Mouse (Mus musculus) layer of hippocampus, adult 9-11 months (tissue): ENCODE results near the gene Mbd3.

Experiments used
- DNase-seq: peaks from one replicate; pipeline ENCODE4 v3.0.0; 2022

The Mbd3 gene

DNA sequence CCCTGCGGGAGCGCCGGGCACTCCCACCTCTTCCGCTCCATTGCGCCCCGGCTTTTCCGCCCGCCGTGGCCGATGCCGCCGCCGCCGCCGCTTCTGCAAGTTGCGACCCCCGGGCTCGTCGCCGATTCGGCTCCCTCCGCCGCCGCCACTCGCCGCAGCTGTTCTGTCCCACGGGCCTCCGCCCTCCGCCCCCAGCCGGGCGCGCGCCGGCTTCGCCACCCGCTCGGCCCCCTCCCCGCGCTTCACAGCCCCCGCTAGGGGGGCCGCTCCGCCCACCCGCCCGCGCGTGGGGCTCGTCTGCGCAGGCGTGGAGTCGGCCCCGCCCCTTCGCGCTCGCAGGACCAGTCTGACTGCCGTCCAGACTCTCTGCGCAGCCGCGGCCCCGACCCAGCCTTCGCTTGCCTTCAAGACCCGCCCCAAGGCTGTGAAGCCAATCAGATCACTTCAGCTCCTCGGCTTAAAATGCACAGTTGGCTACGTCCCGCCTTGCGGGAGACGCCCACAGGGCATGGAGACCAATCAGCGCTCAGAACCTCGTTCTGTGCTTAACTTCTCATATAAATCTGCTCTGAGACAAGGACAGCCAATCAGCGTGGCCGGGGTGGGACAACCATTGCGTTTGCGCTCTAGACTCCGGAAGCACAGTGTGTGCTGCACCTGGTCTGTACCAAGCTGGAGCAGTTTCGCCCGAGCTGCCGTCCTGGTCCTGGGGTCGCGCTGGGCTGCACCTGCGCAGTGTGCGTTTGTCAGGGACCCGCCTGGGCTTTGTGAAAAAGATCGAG, at the start of gene Mbd3:
Gene Mbd3 (minus strand): TSS at position 360 of the 782 bp plus-strand sequence.
- peak; percentile 100 for DNase-seq

- peak; percentile 61 for DNase-seq
These were observed 46.7 kb upstream of the Mbd3 start for GRCm38 (mm10) chr10:80445898-80446601.

- no peak for DNase-seq
These were observed 45.7 kb upstream of the Mbd3 start for GRCm38 (mm10) chr10:80445052-80445451.

DNA sequence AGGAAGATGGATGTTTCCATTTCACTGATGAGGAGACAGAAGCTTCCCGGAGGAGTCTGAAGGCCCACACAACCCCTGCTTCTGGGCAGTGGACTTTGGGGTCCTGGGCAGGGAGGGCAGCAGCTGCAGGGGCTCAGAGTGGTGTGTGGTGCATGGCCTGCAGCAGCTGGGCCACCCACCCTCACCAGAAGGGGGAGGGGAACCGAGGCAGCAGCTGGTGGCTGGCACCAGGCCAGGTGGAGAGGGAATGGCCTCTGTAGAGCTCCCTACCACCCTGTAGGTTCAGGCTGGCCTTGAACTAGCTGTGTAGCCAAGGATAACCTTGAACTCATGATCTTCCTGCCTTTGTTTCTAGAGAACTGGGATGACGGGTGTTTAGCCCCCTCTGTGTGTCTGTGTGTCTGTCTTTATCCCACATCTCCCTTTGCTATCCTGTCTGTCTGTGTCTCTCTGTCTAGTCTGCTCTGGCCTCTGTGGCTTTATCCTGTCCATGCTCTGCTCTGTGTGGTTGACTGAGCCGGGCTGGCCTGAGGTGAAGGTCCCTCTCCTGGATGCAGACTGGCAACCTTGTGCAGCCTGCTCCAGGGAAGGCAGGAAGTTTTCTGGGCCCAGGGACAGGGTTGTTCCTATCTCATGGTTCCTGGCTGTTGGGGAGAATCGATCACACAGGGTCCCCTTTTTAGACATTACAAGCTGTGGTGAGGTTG, 45.1 kb upstream of the Mbd3 start:
- DNase-seq, result no peak

DNA sequence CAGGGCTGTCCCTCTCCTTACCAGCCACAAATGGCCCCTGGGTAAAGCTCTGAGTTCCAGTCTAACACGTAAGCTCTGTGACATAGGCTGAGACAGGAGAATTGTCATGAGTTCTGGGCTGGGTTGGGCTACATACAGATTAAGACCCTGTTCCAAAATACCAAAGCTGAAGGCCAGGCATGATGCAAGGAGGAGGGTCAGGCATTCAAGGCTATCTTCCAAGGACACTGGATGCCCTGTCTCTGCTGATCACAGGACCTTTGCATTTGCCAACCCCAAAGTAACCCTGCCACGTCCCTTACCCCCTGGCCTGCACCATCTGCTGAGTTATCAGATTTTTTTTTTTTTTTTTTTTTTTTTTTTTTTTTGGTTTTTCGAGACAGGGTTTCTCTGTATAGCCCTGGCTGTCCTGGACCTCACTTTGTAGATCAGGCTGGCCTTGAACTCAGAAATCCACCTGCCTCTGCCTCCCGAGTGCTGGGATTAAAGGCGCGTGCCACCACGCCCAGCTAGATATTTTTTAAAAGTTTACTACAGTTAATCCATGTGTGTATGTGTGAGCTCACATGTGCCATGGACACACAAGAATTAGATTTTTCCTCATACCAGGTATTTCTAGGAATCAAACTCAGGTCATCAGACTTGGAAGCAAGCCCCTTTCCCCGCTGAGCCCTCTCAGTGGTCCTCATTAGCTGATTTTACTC, 44.4 kb upstream of the Mbd3 start:
- no peak for DNase-seq

- DNase-seq, result no peak
These were observed 43.6 kb upstream of the Mbd3 start for GRCm38 (mm10) chr10:80442989-80443388.

GRCm38 (mm10) chr10:80441598-80441997, 42.2 kb upstream of the Mbd3 start:
- DNase-seq, result no peak

DNA sequence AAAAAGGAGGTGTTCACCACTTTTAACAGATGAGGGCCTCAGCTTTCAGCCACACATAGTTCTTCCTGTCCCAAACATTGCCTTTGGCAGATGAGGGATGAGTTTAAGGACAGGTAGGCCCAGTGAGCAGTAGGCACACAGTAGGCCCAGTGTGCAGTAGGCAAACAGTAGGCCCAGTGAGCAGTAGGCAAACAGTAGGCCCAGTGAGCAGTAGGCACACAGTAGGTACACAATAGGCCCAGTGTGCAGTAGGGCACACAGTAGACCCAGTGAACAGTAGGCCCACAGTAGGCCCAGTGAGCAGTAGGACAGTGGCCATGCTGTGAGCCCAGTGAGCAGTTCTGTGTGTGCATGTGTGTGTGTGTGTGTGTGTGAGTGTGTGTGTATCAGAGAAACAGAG, 40.7 kb upstream of the Mbd3 start:
- no peak for DNase-seq

- DNase-seq, result no peak
These were observed 38.6 kb upstream of the Mbd3 start for GRCm38 (mm10) chr10:80437973-80438372.

- DNase-seq, result no peak
These were observed 36.9 kb upstream of the Mbd3 start for GRCm38 (mm10) chr10:80436276-80436675.

- no peak for DNase-seq
These were observed 36.4 kb upstream of the Mbd3 start for GRCm38 (mm10) chr10:80435764-80436163.

- no peak for DNase-seq
These were observed 35.5 kb upstream of the Mbd3 start for GRCm38 (mm10) chr10:80434823-80435222.

- DNase-seq, result no peak
These were observed 34.9 kb upstream of the Mbd3 start for GRCm38 (mm10) chr10:80434233-80434592.

GRCm38 (mm10) chr10:80433513-80434232, 34.3 kb upstream of the Mbd3 start, which contains the start of gene Tcf3:
Tcf3 (minus strand) TSS chr10:80433647.
- peak; percentile 98 for DNase-seq

- no peak for DNase-seq
These were observed 33.7 kb upstream of the Mbd3 start for GRCm38 (mm10) chr10:80432936-80433512.

- no peak for DNase-seq
These were observed 33.0 kb upstream of the Mbd3 start for GRCm38 (mm10) chr10:80432387-80432785.

GRCm38 (mm10) chr10:80431570-80432386, 32.4 kb upstream of the Mbd3 start:
- DNase-seq, result no peak

GRCm38 (mm10) chr10:80430375-80430980, 31.1 kb upstream of the Mbd3 start:
- DNase-seq, result no peak

GRCm38 (mm10) chr10:80429800-80430199, 30.4 kb upstream of the Mbd3 start:
- DNase-seq, result no peak

- no peak for DNase-seq
These were observed 25.7 kb upstream of the Mbd3 start for GRCm38 (mm10) chr10:80425041-80425440.

GRCm38 (mm10) chr10:80423562-80423961, 24.2 kb upstream of the Mbd3 start:
- no peak for DNase-seq
